Mouse (Mus musculus): Measurements from ENCODE around the gene Plekha1.

- TF ChIP-seq POLR2A (IDR thresholded peaks at IDR 0.05; ENCODE audit: control insufficient read depth, extremely low read depth, insufficient read depth, low read length, poor library complexity): no peak
- no peak for TF ChIP-seq CTCF (IDR thresholded peaks at IDR 0.05; ENCODE audit: borderline replicate concordance, control insufficient read depth, extremely low read depth, insufficient read depth, low read length, poor library complexity)
Observed at GRCm38 (mm10) chr7:130930401-130930800, 64.8 kb downstream of the Plekha1 start.

Data from thymus, adult 2 months (tissue).